In the genomic region with DNA sequence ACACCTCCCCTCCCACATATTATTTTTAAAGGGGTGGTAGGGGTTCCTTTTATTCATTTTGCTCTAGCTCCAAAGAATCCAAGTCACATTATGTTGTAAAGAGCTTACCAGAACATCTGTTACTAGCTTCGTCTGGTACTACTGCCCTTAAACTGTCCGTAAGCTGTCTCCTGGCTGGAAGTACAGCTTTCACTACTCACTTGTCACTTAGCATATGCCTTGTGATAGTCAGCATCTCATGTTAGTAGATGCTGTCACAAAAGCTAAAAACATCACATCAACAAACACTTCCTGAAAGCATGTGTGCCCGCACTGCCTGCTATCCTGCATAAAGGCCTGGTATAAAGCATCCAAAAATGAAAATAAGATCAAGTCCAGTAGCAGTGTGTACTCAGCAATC, we compare ENCODE assay signal across 12 mouse cellular contexts. TPM values are rescaled to one million over a fixed set of nuclear protein-coding genes. Genes with fewer than 3 reads are reported as not detected.
DNase-seq lines count a peak whose midpoint lies in the region; ATAC-seq and TF ChIP-seq lines count a peak whose summit lies in the region.
"Had no signal": no experiment of that assay in that cellular context is flagged by ENCODE, and none has a peak within 500 bp of the region (broad histone marks: within the 10 kb centered on the region; RNA-seq: fewer than 3 reads in every experiment).

No protein-coding gene starts in this region.

- H3K4me1 ChIP-seq in forebrain, embryonic 14.5 days (ENCODE audit: control insufficient read depth, insufficient read depth, low read length), result peaks cover 18% of the 10 kb centered on the region
- H3K4me1 ChIP-seq in forebrain, embryonic 12.5 days, result peaks cover 24% of the 10 kb centered on the region
- peaks cover 36% of the 10 kb centered on the region for H3K4me1 ChIP-seq in limb, embryonic 12.5 days (replicated peaks)
- peaks cover 30% of the 10 kb centered on the region for H3K4me1 ChIP-seq in limb, embryonic 10.5 days
- H3K4me1 ChIP-seq in E14TG2a.4 (replicated peaks; ENCODE audit: low read depth, low read length), result peaks cover 48% of the 10 kb centered on the region
- H3K4me1 ChIP-seq in liver, embryonic 13.5 days (replicated peaks), result peaks cover 66% of the 10 kb centered on the region

- no peak for ATAC-seq in forebrain, embryonic 14.5 days
- ATAC-seq in forebrain, embryonic 12.5 days (ENCODE audit: low FRiP score), result no peak
- ATAC-seq in limb, embryonic 12.5 days (ENCODE audit: insufficient number of reproducible peaks, insufficient read depth, low FRiP score, low TSS enrichment, low read depth), result no peak
- no peak for ATAC-seq in liver, embryonic 13.5 days (ENCODE audit: low read depth)
- no peak for ATAC-seq in erythroid progenitor cell, adult 5-6 weeks (replicated peaks; ENCODE audit: low FRiP score, poor library complexity, severe bottlenecking)
- ATAC-seq: Patski had no signal

- H3K27me3 ChIP-seq in forebrain, embryonic 14.5 days (replicated peaks; ENCODE audit: control insufficient read depth, insufficient read depth, low read length), result no peaks in the 10 kb centered on the region
- H3K27me3 ChIP-seq in forebrain, embryonic 12.5 days, result no peaks in the 10 kb centered on the region
- H3K27me3 ChIP-seq in limb, embryonic 12.5 days, result no peaks in the 10 kb centered on the region
- no peaks in the 10 kb centered on the region for H3K27me3 ChIP-seq in limb, embryonic 10.5 days (ENCODE audit: low read depth, poor library complexity, severe bottlenecking)
- H3K27me3 ChIP-seq in E14TG2a.4 (ENCODE audit: insufficient read depth, low read length), result no peaks in the 10 kb centered on the region
- H3K27me3 ChIP-seq in liver, embryonic 13.5 days, result no peaks in the 10 kb centered on the region
- H3K27me3 ChIP-seq: Patski had no signal

- WGBS in forebrain, embryonic 14.5 days, result 59% methylated on average over 3 of the region's 3 CpGs
- 88% methylated on average over 3 of the region's 3 CpGs for WGBS in forebrain, embryonic 12.5 days
- WGBS in limb, embryonic 12.5 days, result 76% methylated on average over 3 of the region's 3 CpGs
- 83% methylated on average over 3 of the region's 3 CpGs for WGBS in limb, embryonic 10.5 days
- WGBS in liver, embryonic 13.5 days (ENCODE audit: insufficient replicate concordance), result 81% methylated on average over 3 of the region's 3 CpGs

- H3K4me2 ChIP-seq in forebrain, embryonic 14.5 days (ENCODE audit: low read length), result no peak overlapping the region
- H3K4me2 ChIP-seq in forebrain, embryonic 12.5 days, result no peak overlapping the region
- no peak overlapping the region for H3K4me2 ChIP-seq in limb, embryonic 12.5 days
- peak overlapping the region; percentile 86 for H3K4me2 ChIP-seq in liver, embryonic 13.5 days

- no peak for TF ChIP-seq CTCF in E14TG2a.4 (conservative IDR thresholded peaks at IDR 0.05; ENCODE audit: low read length)

- H3K9ac ChIP-seq in forebrain, embryonic 14.5 days (ENCODE audit: low read length), result no peak overlapping the region
- no peak overlapping the region for H3K9ac ChIP-seq in forebrain, embryonic 12.5 days
- H3K9ac ChIP-seq in limb, embryonic 12.5 days (replicated peaks), result no peak overlapping the region
- peak overlapping the region; percentile 96; the same call in 1 of the 2 replicates for H3K9ac ChIP-seq in liver, embryonic 13.5 days

- no peaks in the 10 kb centered on the region for H3K36me3 ChIP-seq in forebrain, embryonic 14.5 days (ENCODE audit: control insufficient read depth, insufficient read depth, low read length)
- H3K36me3 ChIP-seq in forebrain, embryonic 12.5 days (replicated peaks), result no peaks in the 10 kb centered on the region
- H3K36me3 ChIP-seq in limb, embryonic 12.5 days, result peaks cover 12% of the 10 kb centered on the region; the same call in 1 of the 2 replicates
- peaks cover 7% of the 10 kb centered on the region for H3K36me3 ChIP-seq in limb, embryonic 10.5 days
- peaks cover 21% of the 10 kb centered on the region for H3K36me3 ChIP-seq in E14TG2a.4 (ENCODE audit: insufficient read depth, low read length)
- H3K36me3 ChIP-seq in liver, embryonic 13.5 days, result 0 out of 2 replicates have a peak, but pooled peaks cover 5% of the 10 kb centered on the region

- no peak overlapping the region for H3K4me3 ChIP-seq in forebrain, embryonic 14.5 days (ENCODE audit: low read depth, low read length)
- H3K4me3 ChIP-seq in forebrain, embryonic 12.5 days (replicated peaks), result no peak overlapping the region
- H3K4me3 ChIP-seq in limb, embryonic 12.5 days (replicated peaks), result no peak overlapping the region
- H3K4me3 ChIP-seq in limb, embryonic 10.5 days, result no peak overlapping the region
- H3K4me3 ChIP-seq in E14TG2a.4 (replicated peaks; ENCODE audit: low read length), result peak overlapping the region; percentile 29
- peak overlapping the region; percentile 93 for H3K4me3 ChIP-seq in liver, embryonic 13.5 days (replicated peaks)

- no peaks in the 10 kb centered on the region for H3K9me3 ChIP-seq in forebrain, embryonic 14.5 days (replicated peaks; ENCODE audit: control insufficient read depth, low read length)
- H3K9me3 ChIP-seq in forebrain, embryonic 12.5 days, result no peaks in the 10 kb centered on the region
- H3K9me3 ChIP-seq in limb, embryonic 12.5 days, result no peaks in the 10 kb centered on the region
- no peaks in the 10 kb centered on the region for H3K9me3 ChIP-seq in limb, embryonic 10.5 days (replicated peaks)
- no peaks in the 10 kb centered on the region for H3K9me3 ChIP-seq in E14TG2a.4 (ENCODE audit: low read length)
- H3K9me3 ChIP-seq in liver, embryonic 13.5 days (replicated peaks), result no peaks in the 10 kb centered on the region

- no peak overlapping the region for H3K27ac ChIP-seq in forebrain, embryonic 14.5 days (ENCODE audit: low read depth, low read length)
- H3K27ac ChIP-seq in forebrain, embryonic 12.5 days, result no peak overlapping the region
- H3K27ac ChIP-seq in limb, embryonic 12.5 days, result 0 out of 2 replicates have a peak overlapping the region, but pooled peaks have one; percentile 17
- H3K27ac ChIP-seq in limb, embryonic 10.5 days, result no peak overlapping the region
- peak overlapping the region; percentile 92 for H3K27ac ChIP-seq in liver, embryonic 13.5 days

- DNase-seq in forebrain, embryonic 14.5 days (ENCODE audit: low spot score), result peak; percentile 38
- no peak for DNase-seq in limb, embryonic 10.5 days (ENCODE audit: low spot score)
- no peak for DNase-seq in liver, embryonic 13.5 days
- DNase-seq in left cerebral cortex, adult 11 months (ENCODE audit: low spot score), result no peak
- DNase-seq: adrenal gland, adult 8-10 months; kidney, adult 8-10 months; layer of hippocampus, postnatal 36 days had no signal

RNA-seq across cellular contexts. Expression of a gene that starts 55.0 kb away (rescaled TPM):
- polyA plus RNA-seq in forebrain, embryonic 14.5 days (2014; fragmentation: Nextera tagmentation; extraction: Ambion mirVana), result 253 and 297 TPM in 2 replicates
- polyA plus RNA-seq in forebrain, embryonic 12.5 days (2016; fragmentation: Nextera tagmentation; extraction: Ambion mirVana), result 204 and 215 TPM in 2 replicates
- polyA plus RNA-seq in limb, embryonic 12.5 days (2016; fragmentation: Nextera tagmentation; extraction: Ambion mirVana), result 0.40 and 2.2 TPM in 2 replicates
- 0.11 and 0.15 TPM in 2 replicates for polyA plus RNA-seq in limb, embryonic 10.5 days (2016; fragmentation: Nextera tagmentation; extraction: Ambion mirVana)
- 0.58 and 0.71 TPM in 2 replicates for polyA plus RNA-seq in liver, embryonic 13.5 days (2015; fragmentation: Nextera tagmentation; extraction: Ambion mirVana)
- not detected in 2 replicates for total RNA-seq in erythroid progenitor cell, adult 5-6 weeks (2015; ENCODE audit: low replicate concordance)
- total RNA-seq in erythroid progenitor cell, adult 5-6 weeks (2017; ENCODE audit: low replicate concordance), result not detected in 2 replicates

RNA-seq across cellular contexts. Expression of a gene that starts 55.4 kb away (rescaled TPM):
- 84.2 and 86.2 TPM in 2 replicates for polyA plus RNA-seq in forebrain, embryonic 14.5 days (2014; fragmentation: Nextera tagmentation; extraction: Ambion mirVana)
- polyA plus RNA-seq in forebrain, embryonic 12.5 days (2016; fragmentation: Nextera tagmentation; extraction: Ambion mirVana), result 74.0 and 76.0 TPM in 2 replicates
- polyA plus RNA-seq in limb, embryonic 12.5 days (2016; fragmentation: Nextera tagmentation; extraction: Ambion mirVana), result 85.4 and 85.7 TPM in 2 replicates
- 75.4 and 89.8 TPM in 2 replicates for polyA plus RNA-seq in limb, embryonic 10.5 days (2016; fragmentation: Nextera tagmentation; extraction: Ambion mirVana)
- 61.0 and 69.1 TPM in 2 replicates for polyA plus RNA-seq in liver, embryonic 13.5 days (2015; fragmentation: Nextera tagmentation; extraction: Ambion mirVana)
- total RNA-seq in erythroid progenitor cell, adult 5-6 weeks (2015; ENCODE audit: low replicate concordance), result 26.4 and 41.4 TPM in 2 replicates
- total RNA-seq in erythroid progenitor cell, adult 5-6 weeks (2017; ENCODE audit: low replicate concordance), result 34.8 and 47.9 TPM in 2 replicates

Comparison
In these comparisons a context has a peak if more than half of its experiments do, and no peak if none do; other contexts are left out.
1. H3K27ac ChIP-seq: peak in limb, embryonic 12.5 days (single experiment) and liver, embryonic 13.5 days (single experiment); none in forebrain, embryonic 14.5 days (single experiment), forebrain, embryonic 12.5 days (single experiment) and limb, embryonic 10.5 days (single experiment).
2. H3K4me3 ChIP-seq: peak in E14TG2a.4 (single experiment) and liver, embryonic 13.5 days (single experiment); none in forebrain, embryonic 14.5 days (single experiment), forebrain, embryonic 12.5 days (single experiment), limb, embryonic 12.5 days (single experiment) and limb, embryonic 10.5 days (single experiment).
3. RNA of a gene that starts 55.0 kb away (polyA plus RNA-seq): 253 to 297 TPM in forebrain, embryonic 14.5 days and 204 to 215 TPM in forebrain, embryonic 12.5 days; 0.40 to 2.2 TPM in limb, embryonic 12.5 days, 0.58 to 0.71 TPM in liver, embryonic 13.5 days and 0.11 to 0.15 TPM in limb, embryonic 10.5 days; every median in the first group is over 10 times any median in the second.